Comparison of ENCODE assay signal across 8 mouse cellular contexts in the genomic region with DNA sequence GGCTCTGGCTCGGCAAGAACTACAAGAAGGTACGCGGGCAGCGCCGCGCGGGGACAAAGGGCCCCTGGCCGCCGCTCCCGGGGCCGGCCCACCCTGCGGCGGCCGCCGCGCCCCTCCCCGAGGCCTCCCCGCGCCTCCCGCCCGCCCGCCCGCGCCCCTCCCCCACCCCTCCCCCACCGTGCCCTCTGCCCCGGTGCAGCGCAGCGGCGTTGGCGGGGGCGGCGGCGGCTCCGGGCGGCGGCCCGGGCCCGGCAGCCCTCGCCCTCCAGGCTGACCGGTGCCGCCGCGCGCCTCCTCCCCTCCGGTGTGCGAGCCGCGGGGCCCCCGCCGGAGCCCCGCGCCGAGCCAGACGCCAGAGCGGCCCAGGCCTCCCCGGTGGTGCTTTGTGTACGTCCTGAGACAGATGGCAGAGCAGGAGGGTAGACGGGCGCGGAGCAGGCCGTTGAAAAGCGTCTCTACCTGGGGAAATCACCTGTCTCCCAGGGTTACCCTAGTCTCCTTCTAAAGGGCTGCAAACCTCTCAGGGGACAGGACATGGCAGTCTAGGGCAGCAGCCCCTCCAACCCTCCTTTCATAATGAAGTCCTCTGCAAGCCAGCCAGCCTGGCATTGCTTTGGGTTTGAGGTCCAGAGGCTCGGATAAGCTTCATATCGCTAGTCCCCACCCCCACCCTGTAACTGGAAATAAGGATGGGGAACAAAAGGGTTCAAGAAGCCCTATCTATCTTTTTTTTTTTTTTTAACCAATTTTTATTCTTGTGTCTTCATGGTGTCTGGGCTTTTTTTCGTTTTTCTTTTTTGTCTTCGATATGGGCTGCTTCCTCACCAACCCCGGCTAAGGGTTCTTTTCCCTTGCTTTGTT. TPM values are rescaled to one million over a fixed set of nuclear protein-coding genes. Genes with fewer than 3 reads are reported as not detected.
A peak's percentile ranks its signal among the peaks of the same experiment; 100 is the strongest.
DNase-seq lines count a peak whose midpoint lies in the region; ATAC-seq and TF ChIP-seq lines count a peak whose summit lies in the region.

No protein-coding gene starts in this region.

- no peaks in the 10 kb centered on the region for H3K9me3 ChIP-seq in forebrain, embryonic 16.5 days (ENCODE audit: control insufficient read depth, low read length)
- no peaks in the 10 kb centered on the region for H3K9me3 ChIP-seq in liver, embryonic 14.5 days (ENCODE audit: control insufficient read depth, low read length)
- no peaks in the 10 kb centered on the region for H3K9me3 ChIP-seq in neural tube, embryonic 12.5 days

- no peak for TF ChIP-seq POLR2A in cerebellum, adult 2 months (IDR thresholded peaks at IDR 0.05; ENCODE audit: borderline replicate concordance, insufficient read depth, low read length)
- no peak for TF ChIP-seq POLR2A in thymus, adult 2 months (IDR thresholded peaks at IDR 0.05; ENCODE audit: control insufficient read depth, extremely low read depth, insufficient read depth, low read length, poor library complexity)

- H3K27ac ChIP-seq in cerebellum, adult 2 months (ENCODE audit: insufficient read depth, low read length) = peak overlapping the region; percentile 83
- peak overlapping the region; percentile 95 for H3K27ac ChIP-seq in forebrain, embryonic 16.5 days (ENCODE audit: low read length)
- peak overlapping the region; percentile 88 for H3K27ac ChIP-seq in liver, embryonic 14.5 days
- H3K27ac ChIP-seq in neural tube, embryonic 12.5 days = peak overlapping the region; percentile 95
- H3K27ac ChIP-seq in thymus, adult 2 months (ENCODE audit: control insufficient read depth, insufficient read depth, low read length) = peak overlapping the region; percentile 76

- H3K27me3 ChIP-seq in cerebellum, adult 2 months (ENCODE audit: control insufficient read depth, insufficient read depth, low read length) = no peaks in the 10 kb centered on the region
- H3K27me3 ChIP-seq in forebrain, embryonic 16.5 days (replicated peaks; ENCODE audit: control insufficient read depth, insufficient read depth, low read length) = no peaks in the 10 kb centered on the region
- H3K27me3 ChIP-seq in liver, embryonic 14.5 days (ENCODE audit: control insufficient read depth, insufficient read depth, low read length) = no peaks in the 10 kb centered on the region
- no peaks in the 10 kb centered on the region for H3K27me3 ChIP-seq in neural tube, embryonic 12.5 days (replicated peaks)
- no peaks in the 10 kb centered on the region for H3K27me3 ChIP-seq in thymus, adult 2 months (ENCODE audit: control insufficient read depth, insufficient read depth, low read length)

- peak overlapping the region; percentile 95 for H3K9ac ChIP-seq in forebrain, embryonic 16.5 days (replicated peaks; ENCODE audit: low read depth, low read length)
- H3K9ac ChIP-seq in liver, embryonic 14.5 days (replicated peaks) = peak overlapping the region; percentile 94
- H3K9ac ChIP-seq in neural tube, embryonic 12.5 days = peak overlapping the region; percentile 99

- TF ChIP-seq CTCF in cerebellum, adult 2 months (IDR thresholded peaks at IDR 0.05; ENCODE audit: borderline replicate concordance, insufficient read depth, low read depth, low read length) = no peak
- no peak for TF ChIP-seq CTCF in liver, embryonic 14.5 days (IDR thresholded peaks at IDR 0.05; ENCODE audit: low read depth)
- no peak for TF ChIP-seq CTCF in thymus, adult 2 months (IDR thresholded peaks at IDR 0.05; ENCODE audit: borderline replicate concordance, control insufficient read depth, extremely low read depth, insufficient read depth, low read length, poor library complexity)

- H3K4me1 ChIP-seq in cerebellum, adult 2 months (ENCODE audit: control insufficient read depth, insufficient read depth, low read length) = peaks cover 10% of the 10 kb centered on the region; the same call in 1 of the 2 replicates
- peaks cover 10% of the 10 kb centered on the region for H3K4me1 ChIP-seq in forebrain, embryonic 16.5 days (replicated peaks; ENCODE audit: control insufficient read depth, insufficient read depth, low read length)
- peaks cover 5 to 19% of the 10 kb centered on the region in 2 experiments for H3K4me1 ChIP-seq in liver, embryonic 14.5 days (replicated peaks; ENCODE audit: control insufficient read depth in 2 of 2, insufficient read depth in 2 of 2, low read length in 1 of 2)
- H3K4me1 ChIP-seq in neural tube, embryonic 12.5 days = peaks cover 12% of the 10 kb centered on the region
- H3K4me1 ChIP-seq in thymus, adult 2 months (replicated peaks; ENCODE audit: control insufficient read depth, insufficient read depth, low read length) = peaks cover 14% of the 10 kb centered on the region

- peak; percentile 15 to 34 for DNase-seq in left cerebral cortex, adult 18-20 months (ENCODE audit: low spot score in 2 of 2)
- no peak for DNase-seq in left cerebral cortex, adult 11 months (ENCODE audit: low spot score)
- DNase-seq in cerebellum, adult 2 months = peak; percentile 69 to 75
- peak; percentile 34 to 41 (median 39) for DNase-seq in liver, embryonic 14.5 days (ENCODE audit: low read depth in 3 of 3, low spot score in 3 of 3)
- peak; percentile 54 for DNase-seq in thymus, adult 2 months

- H3K36me3 ChIP-seq in forebrain, embryonic 16.5 days (ENCODE audit: control insufficient read depth, insufficient read depth) = peaks cover 18% of the 10 kb centered on the region
- peaks cover 30% of the 10 kb centered on the region for H3K36me3 ChIP-seq in liver, embryonic 14.5 days (replicated peaks; ENCODE audit: control insufficient read depth, insufficient read depth, low read depth)
- peaks cover 28% of the 10 kb centered on the region for H3K36me3 ChIP-seq in neural tube, embryonic 12.5 days
- H3K36me3 ChIP-seq in thymus, adult 2 months (ENCODE audit: control insufficient read depth, insufficient read depth, low read length) = peaks cover 29% of the 10 kb centered on the region

- WGBS in cerebellum, adult 2 months = under 1% methylated on average over 53 of the region's 67 CpGs
- under 1% methylated on average over 26 of the region's 67 CpGs for WGBS in forebrain, embryonic 16.5 days
- WGBS in liver, embryonic 14.5 days (ENCODE audit: insufficient replicate concordance) = under 1% methylated on average over 50 of the region's 67 CpGs
- WGBS in neural tube, embryonic 12.5 days = 2% methylated on average over 44 of the region's 67 CpGs
- WGBS in thymus, adult 2 months = 4% methylated on average over 43 of the region's 67 CpGs

- ATAC-seq in forebrain, embryonic 16.5 days = peak; percentile 51
- ATAC-seq in inflammation-experienced regulatory T-cells, adult 6 months = peak; percentile 54
- ATAC-seq in liver, embryonic 14.5 days (ENCODE audit: insufficient read depth) = peak; percentile 79
- peak; percentile 45 for ATAC-seq in neural tube, embryonic 12.5 days (ENCODE audit: low FRiP score, low read depth)

- 0 out of 2 replicates have a peak, but pooled peaks have one; percentile 12 for TF ChIP-seq EP300 in liver, embryonic 14.5 days (IDR thresholded peaks at IDR 0.05; ENCODE audit: low read depth)

- H3K4me3 ChIP-seq in cerebellum, adult 2 months (replicated peaks; ENCODE audit: insufficient read depth, low read depth, low read length) = peak overlapping the region; percentile 93
- peak overlapping the region; percentile 86 for H3K4me3 ChIP-seq in forebrain, embryonic 16.5 days (replicated peaks; ENCODE audit: low read length)
- H3K4me3 ChIP-seq in liver, embryonic 14.5 days (ENCODE audit: insufficient read depth in 1 of 2, low read depth in 2 of 2, low read length in 2 of 2) = peak overlapping the region; percentile 75 to 89
- H3K4me3 ChIP-seq in neural tube, embryonic 12.5 days = peak overlapping the region; percentile 97
- peak overlapping the region; percentile 94 for H3K4me3 ChIP-seq in thymus, adult 2 months (ENCODE audit: control insufficient read depth, insufficient read depth, low read length)

- H3K4me2 ChIP-seq in forebrain, embryonic 16.5 days (ENCODE audit: low read length) = peak overlapping the region; percentile 94
- H3K4me2 ChIP-seq in liver, embryonic 14.5 days (ENCODE audit: low read depth) = peak overlapping the region; percentile 88
- peak overlapping the region; percentile 80 for H3K4me2 ChIP-seq in neural tube, embryonic 12.5 days (replicated peaks)

RNA-seq across cellular contexts. Expression of a gene that starts 0.6 kb away (rescaled TPM):
- total RNA-seq in left cerebral cortex, adult 18-20 months (2021) = 100 to 1,000 TPM; 265 to 267 TPM
- 239 and 260 TPM in 2 replicates for polyA plus RNA-seq in cerebellum, adult 2 months (2012; rRNA removed)
- 215 and 217 TPM in 2 replicates for polyA plus RNA-seq in forebrain, embryonic 16.5 days (2015; fragmentation: Nextera tagmentation; extraction: Ambion mirVana)
- polyA plus RNA-seq in inflammation-experienced regulatory T-cells, adult 6 months (2017; shearing (Covaris generic)) = 10 to 100 TPM; 53.1 to 64.4 (median 57.2) TPM
- polyA plus RNA-seq in liver, embryonic 14.5 days (2012; rRNA removed) = 23.2 and 29.8 TPM in 2 replicates
- 27.7 and 32.8 TPM in 2 replicates for polyA plus RNA-seq in liver, embryonic 14.5 days (2014; fragmentation: Nextera tagmentation; extraction: Ambion mirVana)
- 174 and 177 TPM in 2 replicates for polyA plus RNA-seq in neural tube, embryonic 12.5 days (2016; fragmentation: Nextera tagmentation; extraction: Ambion mirVana)
- polyA plus RNA-seq in thymus, adult 2 months (2012; rRNA removed) = 176 and 211 TPM in 2 replicates

RNA-seq across cellular contexts. Expression of a gene that starts 34.3 kb away (rescaled TPM):
- total RNA-seq in left cerebral cortex, adult 18-20 months (2021) = 100 to 1,000 TPM; 576 to 616 TPM
- 1,381 and 1,434 TPM in 2 replicates for polyA plus RNA-seq in cerebellum, adult 2 months (2012; rRNA removed)
- polyA plus RNA-seq in forebrain, embryonic 16.5 days (2015; fragmentation: Nextera tagmentation; extraction: Ambion mirVana) = 599 and 678 TPM in 2 replicates
- 1,000 to 10,000 TPM in 1 of 3 experiments, 100 to 1,000 TPM in 2; 949 to 1,454 (median 955) TPM for polyA plus RNA-seq in inflammation-experienced regulatory T-cells, adult 6 months (2017; shearing (Covaris generic))
- polyA plus RNA-seq in liver, embryonic 14.5 days (2012; rRNA removed) = 429 and 654 TPM in 2 replicates
- polyA plus RNA-seq in liver, embryonic 14.5 days (2014; fragmentation: Nextera tagmentation; extraction: Ambion mirVana) = 490 and 506 TPM in 2 replicates
- 879 and 909 TPM in 2 replicates for polyA plus RNA-seq in neural tube, embryonic 12.5 days (2016; fragmentation: Nextera tagmentation; extraction: Ambion mirVana)
- 445 and 566 TPM in 2 replicates for polyA plus RNA-seq in thymus, adult 2 months (2012; rRNA removed)

RNA-seq across cellular contexts. Expression of a gene that starts 38.8 kb away (rescaled TPM):
- 10 to 100 TPM; 31.5 to 34.9 TPM for total RNA-seq in left cerebral cortex, adult 18-20 months (2021)
- 28.9 and 36.1 TPM in 2 replicates for polyA plus RNA-seq in cerebellum, adult 2 months (2012; rRNA removed)
- polyA plus RNA-seq in forebrain, embryonic 16.5 days (2015; fragmentation: Nextera tagmentation; extraction: Ambion mirVana) = 5.4 and 5.9 TPM in 2 replicates
- 1 to 10 TPM; 2.7 to 4.6 (median 4.5) TPM for polyA plus RNA-seq in inflammation-experienced regulatory T-cells, adult 6 months (2017; shearing (Covaris generic))
- 1.2 and 1.5 TPM in 2 replicates for polyA plus RNA-seq in liver, embryonic 14.5 days (2012; rRNA removed)
- 0.72 and 1.3 TPM in 2 replicates for polyA plus RNA-seq in liver, embryonic 14.5 days (2014; fragmentation: Nextera tagmentation; extraction: Ambion mirVana)
- polyA plus RNA-seq in neural tube, embryonic 12.5 days (2016; fragmentation: Nextera tagmentation; extraction: Ambion mirVana) = 3.1 and 3.9 TPM in 2 replicates
- 2.7 and 3.9 TPM in 2 replicates for polyA plus RNA-seq in thymus, adult 2 months (2012; rRNA removed)

RNA-seq across cellular contexts. Expression of a gene that starts 48.2 kb away (rescaled TPM):
- 10 to 100 TPM; 78.9 to 81.5 TPM for total RNA-seq in left cerebral cortex, adult 18-20 months (2021)
- 88.0 and 90.5 TPM in 2 replicates for polyA plus RNA-seq in cerebellum, adult 2 months (2012; rRNA removed)
- polyA plus RNA-seq in forebrain, embryonic 16.5 days (2015; fragmentation: Nextera tagmentation; extraction: Ambion mirVana) = 121 and 122 TPM in 2 replicates
- polyA plus RNA-seq in inflammation-experienced regulatory T-cells, adult 6 months (2017; shearing (Covaris generic)) = 10 to 100 TPM; 25.2 to 42.2 (median 37.9) TPM
- polyA plus RNA-seq in liver, embryonic 14.5 days (2012; rRNA removed) = 5.0 and 5.9 TPM in 2 replicates
- 4.8 and 6.2 TPM in 2 replicates for polyA plus RNA-seq in liver, embryonic 14.5 days (2014; fragmentation: Nextera tagmentation; extraction: Ambion mirVana)
- 61.3 and 61.4 TPM in 2 replicates for polyA plus RNA-seq in neural tube, embryonic 12.5 days (2016; fragmentation: Nextera tagmentation; extraction: Ambion mirVana)
- 37.8 and 40.4 TPM in 2 replicates for polyA plus RNA-seq in thymus, adult 2 months (2012; rRNA removed)

RNA-seq across cellular contexts. Expression of a gene that starts 48.3 kb away (rescaled TPM):
- 10 to 100 TPM; 81.2 to 85.5 TPM for total RNA-seq in left cerebral cortex, adult 18-20 months (2021)
- polyA plus RNA-seq in cerebellum, adult 2 months (2012; rRNA removed) = 78.9 and 83.6 TPM in 2 replicates
- 139 and 147 TPM in 2 replicates for polyA plus RNA-seq in forebrain, embryonic 16.5 days (2015; fragmentation: Nextera tagmentation; extraction: Ambion mirVana)
- 10 to 100 TPM; 68.8 to 87.0 (median 73.8) TPM for polyA plus RNA-seq in inflammation-experienced regulatory T-cells, adult 6 months (2017; shearing (Covaris generic))
- polyA plus RNA-seq in liver, embryonic 14.5 days (2012; rRNA removed) = 24.2 and 25.4 TPM in 2 replicates
- 45.4 and 48.7 TPM in 2 replicates for polyA plus RNA-seq in liver, embryonic 14.5 days (2014; fragmentation: Nextera tagmentation; extraction: Ambion mirVana)
- 109 and 115 TPM in 2 replicates for polyA plus RNA-seq in neural tube, embryonic 12.5 days (2016; fragmentation: Nextera tagmentation; extraction: Ambion mirVana)
- polyA plus RNA-seq in thymus, adult 2 months (2012; rRNA removed) = 18.0 and 20.8 TPM in 2 replicates
